Mouse (Mus musculus) kidney, postnatal 25 days (tissue): ENCODE results near the gene Zswim4.

Source experiments
- DNase-seq, 2 experiments: peaks; one replicate each; pipeline ENCODE4 v3.0.0; 2021; ENCODE audit warnings: mixed read lengths in 2 of 2

Gene Zswim4

DNA sequence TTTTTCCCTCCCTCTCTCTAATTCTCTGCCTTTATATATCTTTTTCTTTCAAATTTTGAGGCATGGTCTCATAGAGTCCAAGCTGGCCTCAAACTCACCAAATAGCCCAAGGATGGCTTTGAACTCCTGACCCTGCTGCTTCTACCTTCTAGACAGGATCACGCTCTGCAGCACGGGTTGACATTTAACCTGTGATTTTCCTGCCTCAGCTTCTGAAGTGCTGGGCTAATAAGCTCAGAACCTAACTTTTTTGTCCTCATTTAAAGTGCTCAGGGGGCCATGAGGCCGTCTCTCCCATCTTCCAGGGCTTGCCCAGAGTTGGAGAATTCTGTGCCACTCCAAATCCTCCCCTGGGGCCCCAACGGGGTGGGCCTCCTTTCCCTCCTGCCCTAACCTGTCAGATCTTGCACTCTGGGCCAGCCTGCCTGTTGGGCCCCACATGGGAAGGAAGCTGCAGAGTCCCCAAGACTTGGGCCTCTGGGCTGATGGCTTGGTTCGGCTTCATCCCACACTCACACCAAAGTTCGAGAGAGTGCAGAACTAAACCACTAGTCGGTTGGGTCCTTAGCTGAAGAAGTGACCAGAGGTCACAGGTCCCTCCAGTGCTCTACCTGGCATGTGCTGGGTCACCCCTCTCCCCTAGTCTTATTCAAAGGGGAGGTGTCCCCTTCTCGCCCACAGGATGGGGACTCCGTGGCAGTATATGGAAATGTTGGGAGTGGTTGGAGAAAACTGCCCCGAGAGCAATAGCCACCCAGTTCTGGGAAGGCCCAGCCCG lies 37.3 kb downstream of the Zswim4 start:
- DNase-seq = no peak

DNA sequence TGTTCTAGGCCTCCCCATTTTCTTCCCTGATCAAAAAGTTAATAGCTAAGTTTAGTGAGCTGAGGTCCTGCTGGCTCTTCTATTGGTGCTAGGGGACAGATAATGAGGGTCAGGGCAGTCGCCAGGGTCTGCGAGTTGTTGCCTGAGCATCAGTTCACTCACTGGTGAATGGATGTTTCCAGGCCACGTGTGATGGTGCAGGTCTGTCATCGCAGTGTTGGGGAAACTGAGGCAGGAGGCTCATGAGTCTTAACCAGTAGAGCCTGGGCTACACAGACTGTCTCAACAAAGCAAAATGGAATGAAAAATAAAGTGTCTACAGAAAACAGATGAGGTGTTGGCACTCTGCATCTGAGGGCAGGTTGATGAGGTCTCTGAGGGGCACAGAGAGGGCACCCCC lies 38.0 kb downstream of the Zswim4 start:
- no peak for DNase-seq

DNA sequence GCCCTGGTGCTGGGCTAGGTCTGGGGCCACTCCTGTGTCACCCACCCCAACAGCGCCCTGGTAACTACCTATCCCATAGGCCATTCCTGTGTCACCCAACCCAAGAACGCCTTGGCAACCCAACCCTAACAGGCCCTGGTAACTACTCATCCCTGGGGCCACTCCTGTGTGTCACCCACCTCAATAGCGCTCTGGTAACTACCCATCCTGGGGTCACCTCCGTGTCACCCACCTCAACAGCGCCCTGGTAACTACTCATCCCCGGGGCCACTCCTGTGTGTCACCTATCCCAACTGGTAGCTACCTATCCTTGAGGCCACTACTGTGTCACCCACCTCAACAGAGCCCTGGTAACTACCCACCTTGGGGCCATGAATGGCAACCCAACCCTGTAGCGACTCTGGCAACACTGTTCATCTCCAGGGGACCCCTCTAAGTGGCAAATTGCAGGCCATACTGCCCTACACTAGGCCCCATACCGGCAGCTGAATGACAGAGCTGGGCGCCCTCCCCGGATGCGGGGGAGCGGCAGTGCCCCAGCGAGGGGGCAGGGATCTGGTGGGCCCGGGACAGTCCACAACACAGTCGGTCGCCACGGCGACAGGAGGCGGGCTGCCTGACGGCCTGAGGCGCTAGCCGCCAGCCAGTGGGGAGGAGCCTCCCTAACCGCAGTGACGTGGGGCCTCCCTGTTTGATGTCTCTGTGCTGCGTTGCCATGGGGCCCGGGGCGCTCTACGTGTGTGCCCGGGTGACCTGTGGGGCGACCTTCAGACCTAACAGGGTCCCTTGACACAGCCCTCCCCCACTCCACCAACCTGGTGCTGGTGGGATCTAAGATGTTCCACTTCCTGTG lies 38.7 kb downstream of the Zswim4 start:
- peak; percentile 83 to 94 for DNase-seq

DNA sequence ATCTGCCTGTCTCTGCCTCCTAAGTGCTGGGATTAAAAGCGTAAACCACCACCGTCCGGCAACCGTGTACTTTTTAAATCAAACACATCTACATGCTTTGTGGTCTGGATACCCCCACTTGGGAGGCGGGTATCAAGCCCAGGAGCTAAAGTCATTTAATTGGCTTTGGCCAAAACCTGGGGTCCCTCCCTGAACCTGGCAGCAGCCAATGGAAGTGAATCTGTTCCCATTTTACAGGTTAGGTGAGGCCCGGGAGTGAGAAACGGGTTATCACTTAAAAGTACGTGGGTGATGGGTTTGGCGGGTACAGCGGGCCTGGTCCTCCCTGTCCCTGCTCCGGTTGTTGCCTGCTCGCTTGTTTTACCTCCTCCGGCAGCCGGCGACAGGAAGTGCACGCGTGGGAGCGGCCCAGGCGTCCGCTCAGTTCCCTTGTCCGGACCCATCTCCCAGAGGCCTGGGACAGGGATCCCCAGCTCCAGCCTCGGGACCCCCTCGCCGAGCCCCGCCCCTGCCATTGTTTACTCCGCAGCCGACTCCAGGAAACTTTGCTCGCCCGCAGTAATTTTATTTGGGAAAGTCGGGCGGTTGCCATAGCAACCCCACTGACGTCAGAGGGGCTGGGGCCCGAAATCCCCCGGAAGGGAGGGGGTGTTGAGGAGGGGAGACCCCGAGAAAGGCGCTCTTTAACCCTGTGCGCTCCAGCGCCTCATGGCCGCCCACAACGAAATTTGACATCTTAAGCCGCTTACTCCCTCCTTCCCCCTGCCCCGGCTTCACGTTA lies 39.5 kb downstream of the Zswim4 start:
- peak; percentile 90 to 94 for DNase-seq

DNA sequence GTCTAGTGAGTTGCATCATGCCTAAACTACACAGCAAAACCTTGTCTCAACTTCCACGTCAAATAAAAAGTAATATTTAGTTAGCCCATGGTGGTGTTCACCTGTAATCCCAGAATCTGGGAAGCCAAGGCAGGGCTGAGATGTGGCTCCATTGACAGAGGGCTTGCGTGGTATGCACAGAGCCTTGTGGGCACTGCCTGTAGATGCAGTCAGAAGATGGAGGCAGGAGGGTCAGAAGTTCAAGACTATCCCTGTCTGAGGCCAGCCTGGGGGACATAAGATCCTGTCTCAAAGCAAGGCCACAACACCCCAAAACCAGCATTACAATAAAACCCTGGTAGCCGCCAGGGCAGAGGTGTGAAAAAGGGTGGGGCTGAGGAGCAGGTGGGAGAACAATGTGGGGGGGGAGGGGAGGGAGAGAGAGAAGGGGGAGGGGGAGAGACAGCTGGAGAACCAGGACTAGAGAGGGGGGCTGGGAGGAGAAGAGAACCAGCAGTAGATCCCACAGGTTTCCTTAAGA lies 42.6 kb downstream of the Zswim4 start:
- no peak for DNase-seq

DNA sequence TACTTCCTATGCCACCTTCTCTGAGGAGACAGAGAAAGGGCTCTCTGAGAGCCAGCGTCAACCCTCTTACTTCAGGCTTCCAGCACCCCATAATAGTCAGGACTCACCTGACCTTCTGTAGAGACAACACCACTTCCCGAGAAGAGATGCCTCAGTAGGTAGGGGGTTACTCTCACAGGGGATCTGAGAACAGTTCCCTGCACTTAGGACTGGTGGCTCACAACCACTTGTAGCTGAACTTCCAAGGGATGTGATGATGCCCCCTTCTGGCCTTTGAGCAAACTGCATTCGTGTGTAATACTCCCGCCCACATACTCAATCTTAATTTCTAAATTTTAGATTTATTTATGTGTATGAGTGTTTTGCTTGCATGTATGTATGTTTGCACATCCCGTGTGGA lies 43.3 kb downstream of the Zswim4 start:
- no peak for DNase-seq

DNA sequence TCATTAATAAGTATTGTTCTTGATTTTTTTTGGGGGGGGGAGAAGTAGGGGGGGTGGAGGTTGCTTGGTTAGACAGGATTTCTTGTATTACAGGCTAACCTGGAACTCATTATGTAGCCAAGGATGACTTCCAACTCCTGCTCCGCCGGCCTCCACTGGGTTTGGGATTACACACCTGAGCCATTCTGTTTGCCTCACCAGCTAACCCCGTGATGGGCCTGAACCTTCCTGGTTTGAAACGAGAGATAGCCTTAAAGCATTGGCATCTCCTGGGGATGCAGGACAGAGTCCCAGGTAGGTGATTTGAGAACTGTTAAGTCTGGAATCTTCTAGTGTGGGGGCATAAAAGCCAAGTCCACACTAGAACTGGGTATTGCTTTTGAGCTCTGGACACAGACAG lies 43.7 kb downstream of the Zswim4 start:
- DNase-seq = no peak

DNA sequence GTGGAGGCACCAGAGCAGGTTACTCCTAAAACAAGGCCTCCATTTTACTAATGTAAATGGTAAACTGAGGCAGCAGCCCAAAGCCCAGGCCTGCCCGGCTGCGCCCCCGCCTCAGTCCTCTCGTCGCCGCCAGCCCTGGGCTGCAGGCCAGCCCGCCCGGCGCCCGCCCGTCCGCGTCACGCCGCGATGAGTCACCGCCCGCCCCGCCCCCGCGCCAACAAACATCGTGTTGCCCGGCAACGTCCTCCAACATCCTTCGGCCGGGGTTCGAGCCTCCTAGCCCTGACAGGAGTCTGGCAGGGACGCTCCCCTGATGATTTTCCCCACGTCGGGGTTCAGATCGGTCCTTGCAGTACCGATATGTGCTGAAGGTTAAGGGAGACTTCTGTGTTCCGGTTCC lies 44.3 kb downstream of the Zswim4 start:
- DNase-seq = peak; percentile 84 to 87

DNA sequence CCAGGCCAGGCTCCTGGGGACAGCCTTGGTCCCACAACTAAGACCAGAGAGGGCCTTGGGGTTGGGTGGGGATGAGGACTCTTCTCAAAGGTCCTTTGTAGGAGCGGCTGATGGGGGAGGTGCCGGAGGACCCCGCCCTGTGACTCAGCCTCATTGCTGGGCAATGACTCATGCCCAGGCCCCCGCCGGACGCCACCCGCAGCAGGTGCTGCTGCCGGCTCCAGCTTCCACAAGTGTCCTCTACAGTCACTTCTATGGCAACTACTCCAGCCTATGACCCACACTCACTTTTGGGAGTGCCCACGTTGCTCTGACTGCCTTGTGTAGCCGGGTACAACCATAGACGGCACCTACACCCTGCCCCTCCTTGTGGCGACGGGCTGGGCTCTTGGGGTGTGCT lies 44.8 kb downstream of the Zswim4 start:
- peak; percentile 65 to 82 for DNase-seq

DNA sequence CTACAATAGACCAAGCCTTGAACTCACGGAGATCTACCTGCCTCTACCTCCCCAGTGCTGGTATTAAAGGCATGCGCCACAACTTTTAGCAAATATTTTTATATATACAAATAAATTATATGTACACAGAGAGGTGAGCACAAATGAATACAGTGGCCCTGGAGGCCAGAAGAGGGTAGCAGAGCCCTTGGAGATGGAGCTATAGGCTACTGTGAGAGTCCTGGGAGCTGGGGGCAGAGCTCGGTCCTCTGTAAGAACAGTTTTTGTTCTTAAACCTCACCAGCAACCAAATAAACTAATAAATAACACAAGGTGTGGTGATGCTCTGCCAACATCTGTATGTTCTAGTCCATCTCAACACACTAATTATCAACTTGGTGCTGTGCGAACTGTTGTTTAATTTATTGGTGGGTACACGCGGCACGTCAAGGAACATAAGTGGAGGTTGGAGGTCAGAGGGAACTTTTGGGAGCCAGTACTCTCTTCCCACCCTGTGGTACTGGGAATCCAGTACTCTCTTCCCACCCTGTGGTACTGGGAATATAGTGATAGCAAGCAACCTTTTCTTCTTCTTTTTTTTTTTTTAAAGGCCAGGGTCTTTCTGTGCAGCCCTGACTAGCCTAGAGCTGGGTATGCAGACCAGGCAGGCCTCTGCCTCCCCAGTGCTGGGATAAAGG lies 46.5 kb downstream of the Zswim4 start:
- DNase-seq = no peak

DNA sequence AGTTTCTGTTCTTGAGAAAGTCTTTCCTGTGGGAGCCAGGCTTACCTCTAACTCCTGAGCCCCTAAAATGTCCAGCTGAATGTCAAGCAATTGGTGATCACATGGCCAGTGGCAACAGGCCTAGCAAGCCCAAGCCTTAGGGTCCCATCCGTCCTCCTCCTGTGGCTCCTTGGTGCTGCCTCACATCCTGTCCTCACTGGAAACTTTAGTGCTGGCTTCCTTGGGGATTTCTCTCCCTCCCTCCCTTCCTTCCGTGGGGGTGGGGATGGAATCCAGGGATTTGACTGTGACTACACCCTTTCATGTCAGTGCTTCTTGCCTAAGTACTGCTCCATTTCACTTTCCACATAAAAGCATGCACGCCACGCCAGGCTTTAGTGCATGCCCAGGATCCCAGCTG lies 47.3 kb downstream of the Zswim4 start:
- DNase-seq = peak; percentile 75 to 81

DNA sequence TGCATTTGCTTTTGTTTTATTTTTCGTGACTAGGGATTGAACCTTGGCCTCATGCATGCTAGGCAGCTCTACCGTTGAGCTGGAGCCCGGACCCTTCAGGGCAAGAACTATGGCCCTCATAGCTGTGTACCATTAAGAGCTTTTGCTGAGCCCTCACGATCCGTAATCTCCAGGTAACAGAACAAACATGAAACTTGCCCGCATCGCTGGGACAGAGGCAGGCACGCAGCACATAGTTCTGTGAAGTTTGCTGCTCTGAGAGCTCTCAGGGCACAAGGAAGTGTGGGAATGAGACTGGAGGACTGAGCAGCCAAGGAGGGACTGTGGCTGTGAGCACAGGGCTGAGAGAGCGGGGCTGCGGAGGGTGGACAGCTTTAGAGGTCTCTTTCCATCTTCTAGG lies 48.2 kb downstream of the Zswim4 start:
- DNase-seq = no peak

DNA sequence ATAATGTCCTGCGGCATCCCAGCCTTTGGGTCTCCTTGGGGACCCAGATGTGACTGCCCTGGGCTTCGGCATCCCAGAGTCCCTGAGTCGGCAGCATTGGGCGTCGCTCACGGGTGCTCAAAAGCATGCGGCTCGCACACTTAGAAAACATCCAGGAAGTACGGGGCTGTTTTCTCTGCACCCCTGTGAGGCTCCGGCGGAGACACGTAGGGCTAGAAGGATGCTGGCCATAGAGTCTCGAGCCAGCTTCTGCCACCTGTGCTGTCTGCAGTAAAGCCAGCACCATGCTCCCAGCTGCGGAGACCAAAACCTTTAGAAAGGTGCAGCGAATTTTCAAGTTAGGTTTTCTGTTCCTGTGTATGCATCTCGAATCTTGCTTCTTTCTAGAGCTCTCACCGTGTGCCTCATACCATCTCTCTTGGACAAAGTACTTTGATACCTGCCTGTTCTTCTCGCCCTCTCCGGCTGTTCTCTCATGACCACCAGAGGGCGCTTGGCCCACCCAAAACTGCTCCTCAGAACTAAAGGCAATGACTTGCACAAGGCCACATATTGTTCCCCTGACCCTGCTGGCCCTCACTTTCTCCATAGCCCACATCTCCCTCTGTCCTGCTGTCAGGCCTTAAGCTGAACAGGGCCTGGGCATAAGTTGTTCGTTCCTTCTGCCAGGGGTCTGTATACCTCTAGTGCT lies 49.6 kb downstream of the Zswim4 start:
- peak; percentile 75 to 77 for DNase-seq

DNA sequence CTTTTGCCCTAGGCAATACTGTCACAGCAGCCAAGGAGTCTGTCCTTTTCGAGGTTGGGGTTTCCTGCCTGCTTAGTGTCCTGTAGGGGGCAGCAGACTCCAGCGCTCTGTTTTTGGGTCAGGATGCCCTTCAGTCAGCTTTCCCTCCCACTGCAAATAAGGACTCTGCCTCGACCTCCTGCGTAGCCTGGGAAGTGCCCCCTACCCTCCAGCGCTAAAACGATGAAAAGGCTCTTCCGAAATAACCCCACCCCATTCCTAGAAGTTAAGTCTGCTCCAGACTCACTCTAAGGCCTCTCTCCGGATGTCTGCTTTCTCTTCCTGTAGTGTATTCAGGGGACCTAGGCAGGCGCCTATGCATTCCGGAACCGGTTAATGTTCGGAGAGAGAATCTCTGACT lies 50.3 kb downstream of the Zswim4 start:
- peak; percentile 78 to 85 for DNase-seq

DNA sequence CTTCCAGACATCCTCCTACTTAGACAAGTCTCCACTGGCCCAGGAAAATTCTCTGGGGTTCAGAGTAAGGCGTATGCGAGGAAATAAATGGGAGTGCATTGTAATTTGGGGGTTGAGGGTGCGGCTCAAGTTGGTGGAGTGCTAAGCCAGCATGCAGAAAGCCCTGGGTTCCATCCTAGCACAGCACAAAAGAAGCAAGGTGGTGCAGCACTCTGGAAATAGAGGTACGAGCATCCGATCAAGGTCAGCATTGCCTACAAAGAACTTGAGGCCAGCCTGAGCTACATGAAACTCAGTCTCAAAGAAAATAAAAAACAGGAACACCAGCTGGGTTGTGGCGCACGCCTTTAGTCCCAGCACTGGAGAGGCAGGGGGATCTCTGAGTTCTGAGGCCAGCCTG lies 51.7 kb downstream of the Zswim4 start, which contains the start of gene Nanos3:
Nanos3 (minus strand) TSS at position 101 of the 400 bp plus-strand sequence.
- DNase-seq = no peak

DNA sequence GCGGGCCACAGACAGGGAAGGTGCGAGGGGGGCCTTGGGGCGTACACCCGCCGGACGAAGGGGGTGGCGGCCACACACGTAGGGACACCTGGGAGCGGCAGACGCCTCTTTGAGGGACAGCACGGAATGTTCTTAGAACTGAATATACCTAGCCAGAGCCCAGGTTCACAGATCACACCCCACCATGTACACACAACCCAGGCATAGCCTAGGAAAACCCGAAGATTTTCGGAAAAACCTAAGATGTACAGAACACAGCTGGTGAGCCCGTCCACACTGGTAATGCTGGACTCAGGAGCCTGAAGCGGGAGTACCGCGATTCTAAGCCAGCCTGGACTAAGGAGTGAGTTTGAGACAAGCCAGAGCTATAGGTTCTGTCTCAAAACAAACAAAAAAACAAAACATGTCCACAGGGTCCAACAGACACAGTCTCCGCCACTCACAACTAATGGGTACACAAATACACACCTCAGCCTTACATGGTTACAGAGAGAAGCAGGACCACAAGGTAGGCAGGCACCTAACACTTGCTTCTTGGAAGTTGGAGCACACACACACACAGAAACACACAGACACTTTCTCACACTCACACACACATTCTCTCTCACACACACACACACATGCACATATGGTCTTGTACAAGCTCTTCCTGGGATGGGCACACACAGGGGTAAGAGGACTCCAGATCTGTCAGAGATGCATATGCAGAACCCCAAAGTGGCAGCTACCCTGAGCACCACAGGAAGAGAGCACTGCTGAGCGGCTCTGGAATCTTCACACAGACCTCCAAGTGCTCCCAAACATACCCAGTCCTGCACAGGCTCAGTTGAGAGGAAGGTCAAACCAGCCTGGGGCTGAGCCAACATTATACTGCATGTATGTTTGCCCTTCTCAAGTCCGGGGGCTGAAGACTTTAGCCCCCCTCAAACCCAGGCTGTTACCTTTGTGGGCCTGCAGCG lies 52.5 kb downstream of the Zswim4 start:
- DNase-seq = no peak

DNA sequence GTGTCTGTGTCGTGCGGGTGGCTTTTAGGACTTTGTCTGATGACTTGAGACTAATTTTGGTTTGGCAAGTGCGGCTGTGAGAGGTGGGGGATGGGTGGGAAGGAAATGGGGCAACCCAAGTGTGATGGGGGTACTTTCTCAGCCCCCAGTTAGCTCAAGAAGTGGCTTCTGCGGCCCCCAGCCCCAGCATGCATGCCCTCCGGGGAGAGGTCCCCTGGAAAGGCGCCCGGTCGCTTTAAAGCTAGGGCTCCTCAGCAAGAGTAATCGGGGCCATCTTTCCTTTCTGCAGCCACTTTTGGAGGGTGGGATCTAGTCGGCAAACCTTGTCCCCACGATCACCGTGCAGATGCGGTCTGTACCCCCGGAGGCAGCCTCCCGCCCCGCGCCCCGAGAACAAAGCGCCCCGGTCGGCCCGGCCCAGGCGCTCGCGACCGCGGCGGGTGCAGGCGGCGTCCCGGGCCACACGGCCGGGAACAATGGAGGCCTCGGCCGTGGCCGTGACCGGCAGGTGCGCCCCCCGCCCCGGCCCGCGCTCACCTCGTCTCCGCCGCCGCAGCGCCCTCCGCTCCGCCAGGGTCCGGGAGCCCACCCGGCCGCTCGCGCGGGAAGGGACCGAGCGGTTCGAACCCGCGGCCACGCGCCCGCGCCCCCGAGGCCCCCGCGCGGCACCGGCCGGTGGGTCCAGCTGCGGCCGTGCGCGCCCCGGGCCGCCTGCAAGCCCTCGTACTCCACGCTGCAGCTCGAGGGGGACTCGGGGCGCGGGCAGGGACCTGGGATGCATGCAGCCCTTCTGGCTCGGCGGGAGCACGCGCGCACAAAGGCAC lies 53.4 kb downstream of the Zswim4 start:
- DNase-seq = peak in 1 of 2 experiments; percentile 51

DNA sequence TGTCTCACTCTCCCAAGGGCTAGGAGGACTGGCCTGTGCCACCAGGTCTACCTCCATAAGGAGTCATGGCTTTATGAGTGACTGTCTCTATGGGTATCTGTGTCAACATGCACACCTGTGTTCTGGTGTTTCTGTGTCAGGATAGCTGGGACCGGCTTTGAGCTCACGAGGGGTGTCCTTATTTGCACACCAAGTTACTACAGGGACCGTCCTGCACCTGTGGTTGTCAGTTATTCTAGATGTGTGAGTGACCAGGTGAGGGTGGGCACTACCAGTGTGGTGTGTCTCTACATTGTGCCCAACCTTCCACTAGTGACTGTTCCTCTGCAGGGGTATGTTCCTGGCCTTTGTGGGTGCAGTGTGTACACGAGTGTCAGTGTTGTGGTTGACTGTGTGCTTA lies 54.0 kb downstream of the Zswim4 start:
- DNase-seq = no peak

DNA sequence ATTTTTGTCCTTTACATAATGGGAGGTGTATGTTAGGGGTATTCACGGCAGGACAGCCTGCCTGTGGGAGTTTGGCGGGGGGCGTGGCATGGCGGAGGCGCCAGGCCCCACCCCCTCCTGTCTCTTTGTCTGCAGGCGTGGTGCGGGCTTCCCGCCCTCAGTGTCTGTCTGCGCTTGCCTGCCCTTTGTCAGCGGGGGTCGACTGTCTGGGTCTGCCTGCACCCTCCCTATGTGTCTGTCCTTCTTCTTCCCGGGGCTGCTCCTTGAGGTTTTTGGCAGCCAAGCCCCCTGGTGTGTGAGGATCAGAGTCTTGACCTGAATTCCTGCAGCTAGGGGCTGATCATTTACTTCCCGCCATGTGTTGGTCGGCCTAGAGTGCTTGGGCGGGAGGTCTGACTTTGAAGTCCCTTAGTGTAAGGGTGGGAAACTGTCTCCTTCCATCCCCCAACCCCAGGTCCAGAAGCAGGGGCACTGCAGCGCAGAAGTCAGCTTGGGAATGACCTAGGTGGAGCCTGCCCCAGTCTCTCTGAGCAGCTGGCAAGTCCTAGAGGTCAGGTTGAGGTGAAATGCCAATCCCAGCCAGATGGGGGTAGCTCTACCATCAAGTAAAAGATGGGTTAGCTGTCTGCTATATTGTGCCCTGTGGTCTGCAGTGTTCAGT lies 56.2 kb downstream of the Zswim4 start:
- peak; percentile 49 to 55 for DNase-seq
